Mouse (Mus musculus) Patski (cell line): ENCODE data around the gene Trmt5. TPM values are rescaled to one million over a fixed set of nuclear protein-coding genes. Genes with fewer than 3 reads are reported as not detected.

Source experiments
- ATAC-seq: fragments of 100-300 bp; one replicate; pipeline ENCODE4 v1.8.0; 2021
- CTCF ChIA-PET: fragments of 350-600 bp; sonication (Branson Sonifier 250); formaldehyde crosslinking; loops from one replicate; lab custom pipeline; 2022; ENCODE audit warnings: inconsistent platforms; lab: Charles Lee
- POLR2A ChIA-PET: fragments of 350-600 bp; sonication (Branson Sonifier 250); formaldehyde crosslinking; loops from one replicate; lab custom pipeline; 2022; ENCODE audit warnings: antibody characterized with exemption, inconsistent platforms; lab: Charles Lee
- DNase-seq: peaks from one replicate; pipeline ENCODE4 v3.0.0-alpha.2; 2011; ENCODE audit warnings: low read depth, low spot score
- H3K27me3 ChIP-seq: fragments of 371-371 bp; one replicate; pipeline ENCODE4 v1.5.1; 2021
- CTCF ChIP-seq: fragments of 100-300 bp; IDR thresholded peaks from one replicate; pipeline ENCODE4 v1.5.1; 2021
- in situ Hi-C: fragments of 300-500 bp; cut with MboI; formaldehyde crosslinking; loops from 3 replicates; pipeline ENCODE4 v1.11.1; 2018; ENCODE audit warnings: low pct_unique_long_range_greater_than_20kb, mixed read lengths
- polyA plus RNA-seq: library from polyadenylated mRNA; unstranded; gene quantifications from one replicate; pipeline ENCODE4 v1.2.3, GENCODE M21; 2021

Gene Trmt5
- 19.1 TPM for polyA plus RNA-seq

GRCm38 (mm10) chr12:73286287-73287092 is at the start of gene Trmt5, which contains the start of gene Slc38a6:
Gene Trmt5, minus strand, starts transcription at chr12:73286710.
Gene Slc38a6, plus strand, starts transcription at chr12:73286779.
- ATAC-seq, result peak; percentile 87
- in situ Hi-C loops, result loop anchor here (5.0 to 10.0 kb wide), 2 partner anchors 231 to 242 kb away; no protein-coding TSS in a partner anchor
- no peak for TF ChIP-seq CTCF
- DNase-seq, result peak; percentile 60
- H3K27me3 ChIP-seq, result no peaks in the 10 kb centered on the region
- CTCF ChIA-PET, result interaction anchor here (2.1 kb wide), 1 partner anchor 57 kb away, joined by 4 read pairs; no protein-coding TSS in a partner anchor
- POLR2A ChIA-PET, result interaction anchor here (0.6 to 1.1 kb wide), 3 partner anchors 13 to 241 kb away, joined by 3 to 4 read pairs (median 3); no protein-coding TSS in a partner anchor

- POLR2A ChIA-PET, result no interaction called here
- DNase-seq, result no peak
- in situ Hi-C loops, result no loop called here
- no peaks in the 10 kb centered on the region for H3K27me3 ChIP-seq
- CTCF ChIA-PET, result interaction anchor here (0.6 kb wide), 1 partner anchor 10 kb away, joined by 3 read pairs; no protein-coding TSS in a partner anchor
- TF ChIP-seq CTCF, result no peak
- ATAC-seq, result no peak
Observed at GRCm38 (mm10) chr12:73334051-73334551, 47.6 kb upstream of the Trmt5 start.

GRCm38 (mm10) chr12:73332701-73333100 is 46.2 kb upstream of the Trmt5 start:
- in situ Hi-C loops, result no loop called here
- DNase-seq (no peak), ATAC-seq (no peak)
- ChIA-PET POLR2A (no interaction called here), CTCF (no interaction called here)
- no peaks in the 10 kb centered on the region for H3K27me3 ChIP-seq
- TF ChIP-seq CTCF, result no peak

GRCm38 (mm10) chr12:73330236-73330635 is 43.7 kb upstream of the Trmt5 start:
- POLR2A ChIA-PET, result no interaction called here
- no peaks in the 10 kb centered on the region for H3K27me3 ChIP-seq
- no peak for ATAC-seq
- CTCF ChIA-PET, result interaction anchor here (1.2 kb wide), 1 partner anchor 9 kb away, joined by 4 read pairs; no protein-coding TSS in a partner anchor
- DNase-seq, result no peak
- no peak for TF ChIP-seq CTCF
- in situ Hi-C loops, result no loop called here

GRCm38 (mm10) chr12:73328448-73329167 is 42.1 kb upstream of the Trmt5 start:
- no peak for DNase-seq
- ATAC-seq, result no peak
- ChIA-PET CTCF (no interaction called here), POLR2A (no interaction called here)
- in situ Hi-C loops, result no loop called here
- no peak for TF ChIP-seq CTCF
- H3K27me3 ChIP-seq, result no peaks in the 10 kb centered on the region

GRCm38 (mm10) chr12:73327381-73327780 is 40.9 kb upstream of the Trmt5 start:
- in situ Hi-C loops, result no loop called here
- no peak for DNase-seq
- no peak for ATAC-seq
- CTCF ChIA-PET, result interaction anchor here (0.9 to 1.6 kb wide), 2 partner anchors 15 to 20 kb away, joined by 3 to 4 read pairs; no protein-coding TSS in a partner anchor
- POLR2A ChIA-PET, result interaction anchor here (0.6 kb wide), 1 partner anchor 195 kb away, joined by 4 read pairs; no protein-coding TSS in a partner anchor
- TF ChIP-seq CTCF, result no peak
- H3K27me3 ChIP-seq, result no peaks in the 10 kb centered on the region

GRCm38 (mm10) chr12:73325617-73326016 is 39.1 kb upstream of the Trmt5 start:
- peak; percentile 54 for ATAC-seq

GRCm38 (mm10) chr12:73325181-73325580 is 38.7 kb upstream of the Trmt5 start:
- no peak for TF ChIP-seq CTCF
- in situ Hi-C loops, result no loop called here
- ATAC-seq, result no peak
- H3K27me3 ChIP-seq, result no peaks in the 10 kb centered on the region
- ChIA-PET CTCF (interaction anchor here (1.0 to 2.9 kb wide), 3 partner anchors 192 to 304 kb away, joined by 4 to 8 read pairs (median 8); no protein-coding TSS in a partner anchor), POLR2A (interaction anchor here (0.6 kb wide), 1 partner anchor 582 kb away, joined by 3 read pairs; no protein-coding TSS in a partner anchor)
- no peak for DNase-seq

More at GRCm38 (mm10) chr12:73325617-73326016, 39.1 kb upstream of the Trmt5 start:
- in situ Hi-C loops, result no loop called here
- no peak for TF ChIP-seq CTCF
- DNase-seq, result no peak
- no peaks in the 10 kb centered on the region for H3K27me3 ChIP-seq
- POLR2A ChIA-PET, result no interaction called here
- CTCF ChIA-PET, result interaction anchor here (1.0 to 2.9 kb wide), 4 partner anchors 9 to 305 kb away, joined by 3 to 8 read pairs (median 6); no protein-coding TSS in a partner anchor

GRCm38 (mm10) chr12:73324742-73325141 is 38.2 kb upstream of the Trmt5 start:
- TF ChIP-seq CTCF, result peak; percentile 76
- ChIA-PET POLR2A (interaction anchor here (0.6 to 1.2 kb wide), 2 partner anchors 213 to 583 kb away, joined by 3 to 5 read pairs; no protein-coding TSS in a partner anchor), CTCF (interaction anchor here (0.8 to 2.9 kb wide), 6 partner anchors 9 to 304 kb away, joined by 3 to 8 read pairs (median 4); no protein-coding TSS in a partner anchor)
- ATAC-seq (no peak), DNase-seq (no peak)
- in situ Hi-C loops, result loop anchor here (5.0 kb wide), 1 partner anchor 212 kb away; the partner anchor contains the start of gene Six4
- H3K27me3 ChIP-seq, result no peaks in the 10 kb centered on the region
